Mouse (Mus musculus): Measurements from ENCODE around the gene Hspbp1.

DNA sequence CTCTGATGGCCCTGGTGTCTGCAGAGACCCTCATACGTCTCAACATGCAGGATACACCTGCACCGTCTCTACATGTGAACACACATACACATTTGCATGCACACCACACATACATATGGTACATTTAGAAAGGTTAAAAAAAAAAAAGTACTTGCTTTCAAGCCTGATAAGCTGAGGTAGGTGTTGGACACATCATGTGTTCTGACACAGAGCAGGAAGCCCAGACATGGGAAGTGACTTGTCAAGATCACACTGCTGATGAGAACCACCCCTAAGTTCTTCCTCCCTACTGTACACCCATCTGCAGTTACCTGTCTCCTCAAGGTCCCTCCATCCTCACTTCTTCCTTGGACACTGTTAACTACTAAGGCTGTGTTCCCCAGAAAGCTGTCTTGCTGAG, 58.9 kb downstream of the Hspbp1 start:
- TF ChIP-seq POLR2A (IDR thresholded peaks at IDR 0.05; ENCODE audit: insufficient read depth, low read depth, low read length) (no peak), CTCF (IDR thresholded peaks at IDR 0.05; ENCODE audit: insufficient read depth, low read depth, low read length) (no peak)
